Mouse (Mus musculus) E14TG2a.4 (cell line): Measurements from ENCODE around the gene Thbd.

ENCODE experiments used
- H3K27me3 ChIP-seq: 2 replicates; pipeline ENCODE4 v1.6.1; 2014; ENCODE audit warnings: low read length, control low read depth; ENCODE audit not compliant: insufficient read depth
- H3K36me3 ChIP-seq: 2 replicates; pipeline ENCODE4 v1.6.1; 2014; ENCODE audit warnings: low read length, control low read depth; ENCODE audit not compliant: insufficient read depth
- H3K4me1 ChIP-seq: replicated peaks from 2 replicates; pipeline ENCODE4 v1.6.1; 2014; ENCODE audit warnings: low read depth, low read length, control low read depth
- H3K4me3 ChIP-seq: replicated peaks from 2 replicates; pipeline ENCODE4 v1.5.1; 2014; ENCODE audit warnings: mild to moderate bottlenecking, low read length
- H3K9me3 ChIP-seq: 2 replicates; pipeline ENCODE4 v1.6.1; 2014; ENCODE audit warnings: low read length, control low read depth
- CTCF ChIP-seq: conservative IDR thresholded peaks from 2 replicates; pipeline ENCODE4 v1.5.1; 2014; ENCODE audit warnings: low read length
- NANOG ChIP-seq: IDR thresholded peaks from 2 replicates; pipeline ENCODE4 v1.6.1; 2014; ENCODE audit warnings: borderline replicate concordance, low read length, mixed read lengths
- POU5F1 ChIP-seq: IDR thresholded peaks from 2 replicates; pipeline ENCODE4 v1.6.1; 2014; ENCODE audit warnings: low read length, borderline replicate concordance

The Thbd gene

DNA sequence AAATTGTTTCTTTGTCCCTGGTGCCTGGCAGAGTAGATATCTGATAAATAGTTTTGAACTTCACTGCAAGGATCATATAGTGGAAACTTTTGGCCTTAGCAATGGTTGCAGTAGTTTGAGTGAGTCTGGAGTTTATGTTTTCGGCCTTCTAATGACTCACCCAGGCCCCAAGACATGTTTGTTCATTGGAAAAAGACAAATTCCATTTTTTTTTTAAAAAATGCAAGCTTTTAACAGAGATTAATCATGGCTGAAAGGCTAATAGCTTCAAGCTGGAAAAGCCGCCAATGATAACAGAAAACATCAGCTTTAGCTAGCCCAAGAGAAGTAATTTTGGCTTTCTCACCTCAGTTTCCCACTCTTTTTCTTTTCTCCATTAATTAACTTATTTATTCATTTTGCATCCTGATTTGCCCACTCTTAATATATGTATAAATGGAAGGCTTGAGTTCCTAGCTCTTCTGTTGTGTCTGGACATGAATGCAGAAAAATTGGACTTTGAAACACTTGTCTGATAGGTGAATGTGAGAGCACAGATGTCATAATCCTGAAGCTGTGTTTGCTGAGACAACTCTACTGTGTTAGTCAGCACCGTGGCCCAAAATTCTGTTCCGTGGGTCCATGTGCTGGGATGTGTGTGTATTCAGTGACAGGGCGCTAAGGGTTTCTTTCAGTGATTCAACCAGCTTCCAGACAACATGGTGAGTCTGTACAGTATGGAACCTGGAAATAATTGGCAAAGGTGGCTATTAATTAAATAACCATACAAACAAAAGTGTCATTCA, 8.9 kb downstream of the Thbd start:
- peaks cover 35% of the 10 kb centered on the region for H3K4me1 ChIP-seq
- no peak overlapping the region for H3K4me3 ChIP-seq
- H3K27me3 ChIP-seq = peaks cover 44% of the 10 kb centered on the region
- H3K36me3 ChIP-seq = no peaks in the 10 kb centered on the region
- H3K9me3 ChIP-seq = no peaks in the 10 kb centered on the region
- TF ChIP-seq NANOG (no peak), CTCF (no peak), POU5F1 (no peak)

DNA sequence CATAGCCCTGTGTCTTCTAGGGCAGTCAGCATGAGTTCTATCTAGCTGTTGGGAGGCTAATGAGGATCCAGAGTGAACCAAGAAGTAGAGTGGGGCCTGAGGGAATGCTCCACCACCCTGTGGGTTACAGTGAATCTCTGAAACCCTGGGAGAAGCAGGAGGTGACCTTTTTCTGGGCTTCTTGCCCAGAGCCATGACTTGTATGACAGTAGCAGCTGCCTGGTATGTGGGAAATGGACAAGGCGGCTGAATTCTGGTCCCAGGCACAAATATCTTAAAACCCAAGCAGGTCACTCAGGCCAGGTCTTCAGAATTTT, 10.2 kb downstream of the Thbd start:
- Histone ChIP-seq H3K36me3 (no peaks in the 10 kb centered on the region), H3K9me3 (no peaks in the 10 kb centered on the region), H3K4me3 (no peak overlapping the region), H3K4me1 (peaks cover 35% of the 10 kb centered on the region), H3K27me3 (peaks cover 55% of the 10 kb centered on the region)
- no peak for TF ChIP-seq CTCF
- TF ChIP-seq NANOG = no peak
- TF ChIP-seq POU5F1 = no peak

DNA sequence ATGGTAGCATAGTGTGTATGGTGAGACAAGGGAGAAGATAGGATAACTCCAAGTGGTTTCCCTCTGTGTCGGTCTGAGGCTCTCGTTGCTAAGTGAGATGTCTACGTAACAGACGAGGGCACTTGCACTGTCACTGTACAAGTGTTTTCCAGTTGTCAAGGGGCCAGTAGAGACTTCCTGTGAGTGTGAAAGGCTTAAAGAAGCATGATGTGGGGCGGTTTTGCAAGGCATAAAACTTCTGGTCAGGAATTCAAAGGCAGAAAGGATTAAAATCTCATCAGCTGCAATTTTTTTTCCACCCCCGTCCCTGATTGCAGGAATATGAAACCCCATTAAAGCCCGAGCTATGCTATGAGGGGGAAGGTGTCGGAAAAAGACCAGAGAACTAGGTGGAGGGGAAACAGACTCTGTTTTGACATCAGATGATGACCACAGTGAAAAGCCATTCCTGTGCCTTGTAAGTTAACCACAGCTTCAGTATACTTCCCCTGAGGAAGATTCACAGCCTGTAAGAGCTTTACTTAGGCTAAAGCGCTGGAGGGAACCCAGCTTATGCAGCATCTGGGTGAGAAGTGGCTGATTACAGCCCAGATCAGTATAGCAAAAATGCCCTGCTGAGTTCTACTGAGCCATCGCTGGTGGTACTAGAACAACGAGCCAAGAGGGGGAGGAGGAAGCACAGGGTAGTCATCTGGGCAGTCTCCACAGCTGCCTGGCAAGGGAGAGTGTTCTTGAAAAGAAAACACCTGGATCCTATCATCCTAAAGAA, 10.8 kb downstream of the Thbd start:
- TF ChIP-seq POU5F1 = no peak
- TF ChIP-seq NANOG = no peak
- no peak for TF ChIP-seq CTCF

GRCm38 (mm10) chr2:148396209-148396608, 11.8 kb downstream of the Thbd start:
- peaks cover 66% of the 10 kb centered on the region for H3K27me3 ChIP-seq
- peaks cover 31% of the 10 kb centered on the region for H3K4me1 ChIP-seq
- H3K36me3 ChIP-seq = no peaks in the 10 kb centered on the region
- H3K9me3 ChIP-seq = no peaks in the 10 kb centered on the region
- no peak for TF ChIP-seq NANOG
- TF ChIP-seq POU5F1 = no peak
- no peak for TF ChIP-seq CTCF
- peak overlapping the region; percentile 78 for H3K4me3 ChIP-seq

More for the DNA sequence above, 10.8 kb downstream of the Thbd start:
- no peak overlapping the region for H3K4me3 ChIP-seq
- peaks cover 60% of the 10 kb centered on the region for H3K27me3 ChIP-seq
- no peaks in the 10 kb centered on the region for H3K36me3 ChIP-seq
- H3K4me1 ChIP-seq = peaks cover 32% of the 10 kb centered on the region
- no peaks in the 10 kb centered on the region for H3K9me3 ChIP-seq

GRCm38 (mm10) chr2:148395131-148396051, 12.6 kb downstream of the Thbd start, which contains the start of gene Sstr4:
TSS of gene Sstr4 (plus strand) at chr2:148395344.
- TF ChIP-seq POU5F1 = no peak
- no peak for TF ChIP-seq NANOG
- TF ChIP-seq CTCF = no peak; the same call in 1 of the 2 replicates
- Histone ChIP-seq H3K4me1 (peaks cover 24% of the 10 kb centered on the region), H3K9me3 (no peaks in the 10 kb centered on the region), H3K36me3 (no peaks in the 10 kb centered on the region), H3K27me3 (peaks cover 67% of the 10 kb centered on the region), H3K4me3 (peak within 1 kb of the TSS; percentile 78)

DNA sequence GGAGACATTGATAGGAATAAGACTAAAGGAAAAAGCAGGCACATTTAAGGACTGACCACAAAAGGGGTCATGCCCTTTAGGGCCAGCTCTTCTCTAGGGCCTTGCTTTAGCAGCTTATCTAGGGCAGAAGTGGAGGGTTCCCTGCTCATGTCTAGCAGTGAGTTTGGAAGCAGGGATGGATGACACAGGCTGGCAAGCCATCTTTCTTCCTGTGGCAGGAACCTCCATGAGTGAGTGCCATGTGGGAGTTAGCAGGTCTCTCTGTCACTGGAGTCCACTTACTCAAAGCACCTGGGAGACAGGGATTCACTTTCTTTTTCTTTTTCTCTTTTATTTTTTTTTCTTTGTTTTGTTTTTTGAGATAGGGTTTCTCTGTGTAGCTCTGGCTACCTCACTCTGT, 14.1 kb downstream of the Thbd start:
- TF ChIP-seq NANOG (no peak), CTCF (no peak), POU5F1 (no peak)

DNA sequence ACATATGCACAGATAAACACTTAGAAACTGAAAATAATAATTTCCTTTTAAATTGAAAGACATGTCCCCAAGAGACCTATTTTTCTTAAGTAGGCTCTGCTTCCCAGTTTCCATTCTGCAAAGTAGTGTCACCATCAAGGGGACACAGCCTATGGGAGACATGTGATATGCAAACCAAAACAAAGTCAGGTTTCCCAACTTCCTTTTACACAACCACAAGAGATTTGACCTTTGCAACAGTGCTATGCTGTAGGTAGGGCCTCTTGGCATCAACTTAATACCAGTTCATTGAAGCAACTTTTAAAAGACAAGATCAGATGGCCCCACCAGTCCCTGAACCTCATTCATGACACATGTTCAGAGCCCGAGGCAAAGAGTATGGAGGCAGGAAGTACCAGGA, 14.8 kb downstream of the Thbd start:
- Histone ChIP-seq H3K9me3 (no peaks in the 10 kb centered on the region), H3K36me3 (no peaks in the 10 kb centered on the region), H3K4me1 (peaks cover 17% of the 10 kb centered on the region), H3K27me3 (peaks cover 63% of the 10 kb centered on the region), H3K4me3 (no peak overlapping the region)
- TF ChIP-seq CTCF (no peak), POU5F1 (no peak), NANOG (no peak)

More for the DNA sequence above, 14.1 kb downstream of the Thbd start:
- Histone ChIP-seq H3K36me3 (no peaks in the 10 kb centered on the region), H3K27me3 (peaks cover 67% of the 10 kb centered on the region), H3K4me1 (peaks cover 17% of the 10 kb centered on the region), H3K9me3 (no peaks in the 10 kb centered on the region), H3K4me3 (no peak overlapping the region)
